Mouse (Mus musculus) stomach, embryonic 14.5 days (tissue): ENCODE measurements around the gene Zfp619. TPM values are rescaled to one million over a fixed set of nuclear protein-coding genes. Genes with fewer than 3 reads are reported as not detected.

Experiments used
- ATAC-seq: fragments of 200-750 bp; cut with Nextera tagmentation; 2 replicates; pipeline ENCODE4 v1.8.0; 2017; ENCODE audit warnings: low read depth, moderate TSS enrichment; ENCODE audit not compliant: insufficient number of reproducible peaks, insufficient read depth, low FRiP score
- H3K27ac ChIP-seq: fragments of 300-500 bp; sonication (generic); 2 replicates; pipeline ENCODE4 v1.5.1; 2014; ENCODE audit warnings: mild to moderate bottlenecking, low read length, moderate library complexity, mixed read lengths
- H3K27me3 ChIP-seq: fragments of 300-500 bp; sonication (generic); 2 replicates; pipeline ENCODE4 v1.6.1; 2014; ENCODE audit warnings: low read length, control low read depth, mixed read lengths; ENCODE audit not compliant: control insufficient read depth, insufficient read depth
- H3K36me3 ChIP-seq: fragments of 300-500 bp; sonication (generic); 2 replicates; pipeline ENCODE4 v1.6.1; 2014; ENCODE audit warnings: mild to moderate bottlenecking, control low read depth, low read length, moderate library complexity, mixed read lengths; ENCODE audit not compliant: control insufficient read depth, insufficient read depth
- H3K4me1 ChIP-seq: fragments of 300-500 bp; sonication (generic); 2 replicates; pipeline ENCODE4 v1.6.1; 2014; ENCODE audit warnings: low read length, control low read depth, mixed read lengths; ENCODE audit not compliant: control insufficient read depth, insufficient read depth
- H3K4me2 ChIP-seq: fragments of 300-500 bp; sonication (generic); replicated peaks from 2 replicates; pipeline ENCODE4 v1.6.1; 2014; ENCODE audit warnings: low read depth, low read length, control low read depth
- H3K4me3 ChIP-seq: fragments of 300-500 bp; sonication (generic); 2 replicates; pipeline ENCODE4 v1.5.1; 2014; ENCODE audit warnings: low read depth, low read length, control low read depth
- H3K9ac ChIP-seq: fragments of 300-500 bp; sonication (generic); replicated peaks from 2 replicates; pipeline ENCODE4 v1.6.1; 2014; ENCODE audit warnings: low read depth, mild to moderate bottlenecking, control low read depth, low read length, moderate library complexity, mixed read lengths
- H3K9me3 ChIP-seq: fragments of 300-500 bp; sonication (generic); 2 replicates; pipeline ENCODE4 v1.6.1; 2016; ENCODE audit warnings: low read depth, low read length, control low read depth; ENCODE audit not compliant: control insufficient read depth
- WGBS: fragments of 180-500 bp; shearing (Covaris S2); extraction: QIAGEN DNeasy Blood & Tissue Kit; methylation state at CpG from one replicate; pipeline ENCODE4 v1.1.7; 2014; 5-methylcytosine and 5-hydroxymethylcytosine counted together
- polyA plus RNA-seq: library from polyadenylated mRNA; unstranded; fragments of >200 nt; fragmentation: Nextera tagmentation; extraction: Ambion mirVana; gene quantifications from 2 replicates; pipeline ENCODE4 v1.2.1, GENCODE M21; 2014

Gene Zfp619
- polyA plus RNA-seq, result 3.1 and 3.4 TPM in 2 replicates

DNA sequence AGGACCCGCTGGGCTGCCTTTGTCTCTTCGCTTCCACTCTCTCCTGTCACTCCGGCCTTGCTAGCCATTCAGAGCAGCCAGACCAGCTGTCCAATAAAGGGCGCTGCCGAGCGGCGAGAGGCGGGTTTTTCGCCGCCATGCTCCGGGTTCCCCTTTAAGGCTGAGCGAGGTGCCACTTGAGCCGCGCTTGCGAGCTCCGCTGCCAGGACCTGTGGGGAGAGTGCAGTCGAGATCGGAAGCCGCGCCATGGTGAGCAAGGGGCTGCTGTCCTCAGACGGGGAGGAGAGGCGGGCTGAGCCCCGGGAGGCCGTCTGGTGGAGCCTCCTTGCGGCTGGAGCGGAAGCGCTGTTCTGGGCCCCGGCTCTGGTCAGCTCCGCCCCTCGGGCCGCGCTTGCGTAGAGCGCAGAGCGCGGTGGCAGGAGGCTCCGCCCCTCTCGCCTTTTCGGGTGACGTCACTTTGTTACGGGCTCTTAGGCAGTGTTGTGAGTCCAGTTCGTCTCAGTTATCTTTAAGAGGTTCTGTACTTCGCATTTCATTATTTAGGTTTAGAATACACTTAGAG is at the start of gene Zfp619:
TSS of gene Zfp619 (plus strand) at position 151 of the 562 bp plus-strand sequence.
- Histone ChIP-seq H3K9me3 (no peaks in the 10 kb centered on the region), H3K9ac (peak within 1 kb of the TSS; percentile 84), H3K27ac (peak within 1 kb of the TSS; percentile 98), H3K36me3 (no peaks in the 10 kb centered on the region), H3K27me3 (no peaks in the 10 kb centered on the region), H3K4me3 (peak within 1 kb of the TSS; percentile 57), H3K4me1 (no peaks in the 10 kb centered on the region), H3K4me2 (peak within 1 kb of the TSS; percentile 53)
- WGBS, result under 1% methylated on average over 43 of the region's 43 CpGs
- peak; percentile 97 for ATAC-seq

GRCm38 (mm10) chr7:39479013-39479412 is 38.6 kb upstream of the Zfp619 start:
- WGBS, result 97% methylated on average over 2 of the region's 2 CpGs

GRCm38 (mm10) chr7:39484384-39484783 is 33.2 kb upstream of the Zfp619 start:
- Histone ChIP-seq H3K36me3 (no peaks in the 10 kb centered on the region), H3K27ac (no peak overlapping the region), H3K27me3 (no peaks in the 10 kb centered on the region), H3K9ac (no peak overlapping the region), H3K4me3 (no peak overlapping the region), H3K9me3 (no peaks in the 10 kb centered on the region), H3K4me1 (no peaks in the 10 kb centered on the region), H3K4me2 (no peak overlapping the region)
- 56% methylated on average over 6 of the region's 6 CpGs for WGBS
- no peak for ATAC-seq

More at GRCm38 (mm10) chr7:39479013-39479412, 38.6 kb upstream of the Zfp619 start:
- H3K27ac ChIP-seq, result no peak overlapping the region
- H3K27me3 ChIP-seq, result no peaks in the 10 kb centered on the region
- no peak overlapping the region for H3K4me3 ChIP-seq
- no peaks in the 10 kb centered on the region for H3K4me1 ChIP-seq
- H3K36me3 ChIP-seq, result peaks cover 7% of the 10 kb centered on the region; the same call in 1 of the 2 replicates
- no peak overlapping the region for H3K9ac ChIP-seq
- H3K9me3 ChIP-seq, result peaks cover 4% of the 10 kb centered on the region; the same call in 1 of the 2 replicates
- no peak overlapping the region for H3K4me2 ChIP-seq
- no peak for ATAC-seq

DNA sequence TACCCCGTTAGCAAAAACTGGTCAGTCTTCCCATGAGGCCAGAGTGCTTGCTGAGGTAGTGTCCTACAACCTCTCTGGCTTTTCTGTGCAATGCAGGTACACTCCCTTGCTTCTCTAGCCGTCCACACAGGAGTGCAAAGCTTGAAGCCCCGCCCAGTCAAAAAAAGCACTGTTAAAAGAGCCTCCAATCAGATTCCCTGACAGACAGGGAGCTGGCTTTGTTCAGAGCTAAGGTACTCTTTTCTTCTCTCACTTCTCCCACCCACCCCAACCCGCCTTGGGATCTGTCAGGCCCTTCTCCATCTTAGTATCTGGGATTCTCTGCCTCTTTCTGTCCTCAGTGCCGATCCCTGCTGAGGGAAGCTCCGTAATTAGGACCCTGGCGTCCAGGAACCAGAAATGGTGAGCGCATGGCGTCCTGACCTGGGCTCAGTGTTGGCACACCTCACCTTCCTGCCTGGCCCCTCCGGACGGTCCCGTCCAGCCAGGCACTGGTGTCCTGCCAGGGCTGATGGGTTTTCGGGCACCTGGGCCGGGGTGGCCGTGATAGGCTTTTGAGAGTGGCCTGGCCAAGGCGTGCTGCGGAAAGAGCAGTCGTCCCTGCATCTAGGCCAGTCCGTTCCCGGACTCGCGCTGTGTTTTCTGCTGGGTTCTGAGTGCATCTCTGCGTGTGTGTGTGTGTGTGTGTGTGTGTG is 30.3 kb upstream of the Zfp619 start:
- H3K9me3 ChIP-seq, result no peaks in the 10 kb centered on the region
- H3K4me2 ChIP-seq, result peak overlapping the region; percentile 53
- H3K4me1 ChIP-seq, result no peaks in the 10 kb centered on the region
- peak overlapping the region; percentile 37 for H3K4me3 ChIP-seq
- no peak overlapping the region for H3K27ac ChIP-seq
- H3K9ac ChIP-seq, result no peak overlapping the region; the same call in 1 of the 2 replicates
- peak; percentile 65; the same call in 1 of the 2 replicates for ATAC-seq
- WGBS, result 15% methylated on average over 23 of the region's 23 CpGs
- H3K27me3 ChIP-seq, result no peaks in the 10 kb centered on the region
- H3K36me3 ChIP-seq, result no peaks in the 10 kb centered on the region

DNA sequence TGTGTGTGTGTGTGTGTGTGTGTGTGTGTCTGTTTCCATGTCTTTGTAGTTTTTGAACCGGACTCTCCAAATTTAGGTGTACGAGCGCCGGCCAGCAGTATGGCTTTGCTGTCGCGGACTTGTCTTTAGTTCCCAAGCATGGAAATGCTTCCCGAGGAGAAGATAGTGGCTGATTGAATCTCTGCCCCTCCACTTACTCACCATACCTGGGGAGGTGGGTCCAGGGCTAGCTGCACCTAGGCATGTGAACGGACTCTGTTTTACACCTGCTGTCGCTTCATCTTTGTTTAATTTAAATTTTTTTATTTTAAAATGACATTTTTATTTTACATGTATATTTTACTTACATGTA is 29.7 kb upstream of the Zfp619 start:
- H3K4me1 ChIP-seq, result no peaks in the 10 kb centered on the region
- H3K9me3 ChIP-seq, result no peaks in the 10 kb centered on the region
- H3K4me3 ChIP-seq, result peak overlapping the region; percentile 37
- no peak overlapping the region for H3K9ac ChIP-seq
- 35% methylated on average over 9 of the region's 9 CpGs for WGBS
- H3K36me3 ChIP-seq, result no peaks in the 10 kb centered on the region
- peak overlapping the region; percentile 53 for H3K4me2 ChIP-seq
- no peak overlapping the region for H3K27ac ChIP-seq
- no peaks in the 10 kb centered on the region for H3K27me3 ChIP-seq
- no peak for ATAC-seq

DNA sequence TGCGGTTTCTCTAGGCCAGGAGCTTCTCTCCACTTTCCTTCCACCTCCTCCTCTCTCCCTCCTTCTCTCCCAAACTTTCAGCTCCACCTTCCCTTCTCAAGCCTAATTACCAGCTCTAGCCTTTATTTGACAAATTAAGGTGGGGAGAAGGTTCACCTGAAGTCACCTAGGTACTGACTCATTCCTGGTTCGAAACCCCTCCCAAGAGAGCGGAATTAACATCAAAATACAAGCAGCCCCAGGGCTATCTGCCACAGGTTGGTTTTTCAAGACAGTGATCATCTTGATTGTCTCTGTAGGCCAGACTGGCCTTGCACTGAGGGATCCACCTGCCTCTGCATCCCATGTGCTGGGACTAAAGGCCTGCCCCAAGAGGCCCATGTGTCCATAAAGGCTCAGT is 22.9 kb upstream of the Zfp619 start:
- Histone ChIP-seq H3K9me3 (no peaks in the 10 kb centered on the region; the same call in 1 of the 2 replicates), H3K36me3 (no peaks in the 10 kb centered on the region), H3K4me3 (no peak overlapping the region), H3K4me1 (no peaks in the 10 kb centered on the region), H3K4me2 (no peak overlapping the region), H3K27me3 (no peaks in the 10 kb centered on the region), H3K9ac (no peak overlapping the region), H3K27ac (no peak overlapping the region)
- 78% methylated on average over 3 of the region's 3 CpGs for WGBS
- no peak for ATAC-seq

GRCm38 (mm10) chr7:39504100-39504499 is 13.5 kb upstream of the Zfp619 start:
- Histone ChIP-seq H3K27me3 (no peaks in the 10 kb centered on the region), H3K9me3 (no peaks in the 10 kb centered on the region), H3K4me2 (no peak overlapping the region), H3K4me1 (no peaks in the 10 kb centered on the region), H3K4me3 (no peak overlapping the region), H3K27ac (no peak overlapping the region), H3K36me3 (no peaks in the 10 kb centered on the region), H3K9ac (no peak overlapping the region)
- no peak for ATAC-seq
- WGBS, result 88% methylated on average over 1 of the region's 1 CpGs

GRCm38 (mm10) chr7:39518362-39518761 is 796 bp downstream of the Zfp619 start:
- Histone ChIP-seq H3K36me3 (no peaks in the 10 kb centered on the region), H3K9me3 (no peaks in the 10 kb centered on the region), H3K9ac (no peak overlapping the region), H3K4me1 (no peaks in the 10 kb centered on the region), H3K4me2 (peak overlapping the region; percentile 53), H3K27me3 (no peaks in the 10 kb centered on the region), H3K27ac (no peak overlapping the region), H3K4me3 (peak overlapping the region; percentile 57; the same call in 1 of the 2 replicates)
- WGBS, result 81% methylated on average over 12 of the region's 12 CpGs
- ATAC-seq, result no peak
